Mouse (Mus musculus) embryonic facial prominence, embryonic 10.5 days (tissue): Measurements from ENCODE around the gene Acacb. TPM values are rescaled to one million over a fixed set of nuclear protein-coding genes. Genes with fewer than 3 reads are reported as not detected.

Experiments used
- DNase-seq: peaks from one replicate; pipeline ENCODE4 v3.0.0-alpha.2; 2017; ENCODE audit warnings: low spot score
- H3K27ac ChIP-seq: fragments of 300-500 bp; sonication (generic); replicated peaks from 2 replicates; pipeline ENCODE4 v1.5.1; 2016; ENCODE audit warnings: mild to moderate bottlenecking
- H3K27me3 ChIP-seq: fragments of 300-500 bp; sonication (generic); replicated peaks from 2 replicates; pipeline ENCODE4 v1.6.1; 2016; ENCODE audit warnings: low read depth, mild to moderate bottlenecking; ENCODE audit not compliant: poor library complexity, severe bottlenecking
- H3K36me3 ChIP-seq: fragments of 300-500 bp; sonication (generic); replicated peaks from 2 replicates; pipeline ENCODE4 v1.6.1; 2016; ENCODE audit warnings: mild to moderate bottlenecking, moderate library complexity
- H3K4me1 ChIP-seq: fragments of 300-500 bp; sonication (generic); 2 replicates; pipeline ENCODE4 v1.6.1; 2016
- H3K4me3 ChIP-seq: fragments of 300-500 bp; sonication (generic); 2 replicates; pipeline ENCODE4 v1.5.1; 2016; ENCODE audit warnings: mild to moderate bottlenecking, moderate library complexity
- H3K9me3 ChIP-seq: fragments of 300-500 bp; sonication (generic); 2 replicates; pipeline ENCODE4 v1.6.1; 2016; ENCODE audit warnings: mild to moderate bottlenecking
- WGBS: fragments of 180-500 bp; shearing (Covaris S2); methylation state at CpG from one replicate; pipeline ENCODE4 v1.1.7; 2016; 5-methylcytosine and 5-hydroxymethylcytosine counted together
- polyA plus RNA-seq: library from polyadenylated mRNA; unstranded; fragments of >200 nt; fragmentation: Nextera tagmentation; extraction: Ambion mirVana; gene quantifications from 2 replicates; pipeline ENCODE4 v1.2.1, GENCODE M21; 2016

Gene Acacb
- polyA plus RNA-seq = 3.2 and 4.4 TPM in 2 replicates

DNA sequence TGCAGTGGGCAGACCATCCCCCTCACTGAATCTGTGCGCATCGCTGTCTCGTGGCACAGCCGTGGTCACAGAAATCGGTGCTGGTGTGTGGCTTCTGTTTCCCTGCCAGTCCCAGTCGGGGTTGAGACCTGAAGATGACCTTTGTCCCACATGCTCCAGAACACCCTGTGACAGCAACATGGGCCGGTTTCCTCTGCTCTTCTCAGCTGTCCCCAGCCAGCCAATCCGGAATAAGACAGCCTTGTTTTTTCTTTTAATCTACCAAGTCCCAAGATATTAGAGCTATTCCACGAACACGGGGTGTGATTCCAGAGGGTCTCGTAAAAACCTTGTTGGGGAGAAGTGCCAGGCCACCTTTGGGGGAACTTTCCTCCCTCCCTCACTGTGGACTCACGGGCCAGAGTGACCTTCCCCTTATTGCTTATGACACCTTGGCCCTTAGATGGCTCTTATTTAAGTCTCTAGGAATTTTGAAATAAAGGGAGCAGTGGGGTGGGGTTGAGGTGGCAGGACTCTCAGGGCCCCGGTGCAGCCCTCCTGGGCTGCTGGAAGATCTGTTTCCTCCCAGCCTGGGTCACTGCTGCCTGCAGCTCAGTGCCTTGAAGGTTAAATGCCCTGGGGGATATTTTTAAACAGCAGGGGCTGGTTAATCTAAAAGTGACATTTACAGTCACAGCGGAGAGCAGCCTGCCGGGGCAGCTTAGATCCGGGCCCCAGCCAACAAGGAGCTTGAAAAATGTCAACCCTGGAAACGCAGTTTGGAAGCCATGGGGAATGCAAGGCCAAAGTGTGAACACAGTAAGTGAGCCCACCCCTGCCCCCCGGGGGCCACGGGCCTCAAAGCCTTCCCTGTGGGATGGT, at the start of gene Acacb:
TSS of gene Acacb (plus strand) at position 508 of the 861 bp plus-strand sequence.
- peak within 1 kb of the TSS; percentile 24; the same call in 1 of the 2 replicates for H3K27ac ChIP-seq

DNA sequence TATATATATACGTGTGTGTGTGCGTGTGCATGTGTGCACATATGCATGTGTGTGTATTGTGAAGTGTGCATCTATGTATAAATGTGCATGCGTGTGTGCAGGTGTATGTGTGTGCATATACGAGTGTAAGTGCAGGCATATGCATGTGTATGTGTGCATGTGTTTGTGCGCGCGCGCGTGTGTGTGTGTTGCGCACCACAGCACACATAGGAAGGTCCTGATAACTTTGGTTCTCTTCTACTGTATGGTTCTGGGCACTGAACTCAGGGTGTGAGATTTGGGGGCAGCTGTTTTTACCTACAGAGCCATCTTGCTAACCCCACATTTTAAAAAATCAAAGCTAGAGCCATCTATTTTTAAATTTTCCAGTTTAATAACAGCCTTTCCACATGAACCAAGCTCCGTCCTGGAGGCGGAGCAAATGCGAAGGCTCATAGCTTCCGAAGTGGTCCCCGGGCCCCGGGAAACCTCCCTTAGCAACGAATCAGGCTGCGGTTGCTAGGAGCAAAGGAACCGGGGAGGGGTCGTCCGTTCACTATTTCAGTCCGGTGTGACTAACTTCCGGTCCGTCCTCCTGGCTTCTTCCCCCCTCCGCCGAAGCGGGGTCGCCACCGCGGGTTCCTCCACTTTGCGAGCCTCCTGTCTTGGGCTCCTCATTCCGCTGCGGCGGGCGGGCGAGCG, 46.5 kb upstream of the Acacb start:
- WGBS = 9% methylated on average over 37 of the region's 37 CpGs
- peak; percentile 94 for DNase-seq
- Histone ChIP-seq H3K27ac (peak overlapping the region; percentile 90), H3K4me3 (peak overlapping the region; percentile 98), H3K27me3 (no peaks in the 10 kb centered on the region), H3K9me3 (no peaks in the 10 kb centered on the region), H3K4me1 (peaks cover 19% of the 10 kb centered on the region), H3K36me3 (peaks cover 28% of the 10 kb centered on the region)

More for the DNA sequence above, at the start of gene Acacb:
- Histone ChIP-seq H3K4me1 (peaks cover 36% of the 10 kb centered on the region), H3K9me3 (no peaks in the 10 kb centered on the region), H3K27me3 (no peaks in the 10 kb centered on the region), H3K36me3 (no peaks in the 10 kb centered on the region), H3K4me3 (0 out of 2 replicates have a peak within 1 kb of the TSS, but pooled peaks have one; percentile 18)
- DNase-seq = no peak
- WGBS = 44% methylated on average over 19 of the region's 19 CpGs

DNA sequence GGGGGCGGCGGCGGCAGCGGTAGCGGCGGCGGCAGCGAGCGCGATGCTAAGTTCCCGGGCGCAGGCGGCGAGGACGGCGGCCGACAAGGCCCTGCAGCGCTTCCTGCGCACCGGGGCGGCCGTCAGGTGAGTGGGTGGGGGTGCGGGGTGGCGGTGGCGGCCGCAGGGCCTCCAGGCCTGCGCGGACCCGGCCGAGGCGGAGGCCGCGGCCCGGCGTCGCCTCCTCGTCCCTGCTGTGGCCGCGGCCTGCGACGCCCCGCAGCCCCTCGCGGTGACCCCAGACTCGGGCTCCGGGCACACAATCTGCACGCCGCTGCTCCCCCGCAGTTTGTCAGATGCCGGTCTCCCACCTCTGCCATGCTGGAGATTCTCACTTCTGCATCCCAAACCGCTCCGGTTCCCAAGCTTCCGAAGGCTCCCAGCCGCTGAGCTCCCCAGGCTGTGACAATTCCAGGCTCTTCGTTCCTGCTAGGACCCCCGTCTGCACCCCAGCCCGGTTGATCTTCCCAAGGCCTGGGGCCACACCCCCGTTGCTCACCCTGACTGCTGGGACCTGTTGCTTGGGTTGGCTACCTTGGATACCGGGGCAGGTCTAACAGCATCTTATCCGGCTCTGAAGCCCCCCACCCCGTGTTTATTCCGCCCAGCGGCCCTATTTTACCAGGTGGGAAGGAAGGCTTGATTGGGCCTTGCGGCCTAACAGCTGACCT, 45.8 kb upstream of the Acacb start:
- DNase-seq = no peak
- H3K4me1 ChIP-seq = peaks cover 19% of the 10 kb centered on the region
- H3K4me3 ChIP-seq = peak overlapping the region; percentile 98
- WGBS = 3% methylated on average over 64 of the region's 64 CpGs
- no peaks in the 10 kb centered on the region for H3K27me3 ChIP-seq
- H3K27ac ChIP-seq = peak overlapping the region; percentile 90
- no peaks in the 10 kb centered on the region for H3K9me3 ChIP-seq
- H3K36me3 ChIP-seq = peaks cover 34% of the 10 kb centered on the region

DNA sequence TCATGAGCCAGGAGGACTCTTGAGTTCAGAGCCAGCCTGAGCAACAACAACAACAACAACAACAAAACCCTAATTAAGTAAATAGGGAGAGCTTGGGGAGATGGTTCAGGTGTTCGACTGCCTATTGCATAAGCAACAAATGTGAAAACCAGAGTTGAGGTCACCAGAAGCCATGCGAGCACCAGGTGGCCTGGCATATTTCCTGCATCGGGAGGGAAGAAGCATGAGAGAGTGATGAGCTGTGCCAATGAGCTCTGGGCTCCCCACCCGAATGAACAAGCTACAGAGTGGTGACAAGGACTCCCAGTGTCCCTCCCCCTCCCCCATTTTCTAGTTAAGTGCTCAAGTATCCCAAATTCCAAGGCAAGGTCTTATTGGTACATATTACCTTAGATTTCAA, 44.5 kb upstream of the Acacb start:
- no peak overlapping the region for H3K4me3 ChIP-seq
- WGBS = 88% methylated on average over 4 of the region's 4 CpGs
- DNase-seq = no peak
- H3K9me3 ChIP-seq = no peaks in the 10 kb centered on the region
- H3K36me3 ChIP-seq = peaks cover 48% of the 10 kb centered on the region
- no peak overlapping the region for H3K27ac ChIP-seq
- peaks cover 19% of the 10 kb centered on the region for H3K4me1 ChIP-seq
- no peaks in the 10 kb centered on the region for H3K27me3 ChIP-seq

DNA sequence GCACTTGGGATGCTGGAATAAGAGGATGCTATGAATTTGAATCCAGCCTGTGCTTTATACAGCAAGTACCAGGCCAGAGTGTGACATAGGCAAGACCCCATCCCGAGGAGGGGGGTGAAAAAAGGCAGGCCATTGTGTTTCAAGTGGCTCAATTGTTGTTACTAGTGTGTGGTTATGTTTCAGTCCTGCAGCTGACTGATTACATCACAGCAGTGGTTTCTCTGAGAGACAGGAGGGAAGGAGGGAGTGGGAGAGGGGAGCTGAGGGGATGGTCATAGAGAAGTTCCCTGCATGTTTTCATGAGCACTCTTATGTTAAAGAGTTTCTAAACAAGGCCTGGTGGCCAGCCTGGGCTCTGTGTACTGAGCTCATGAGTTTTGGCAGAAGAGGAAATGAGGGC, 43.5 kb upstream of the Acacb start:
- Histone ChIP-seq H3K27me3 (no peaks in the 10 kb centered on the region), H3K4me1 (peaks cover 19% of the 10 kb centered on the region), H3K36me3 (peaks cover 57% of the 10 kb centered on the region), H3K4me3 (no peak overlapping the region), H3K27ac (no peak overlapping the region), H3K9me3 (no peaks in the 10 kb centered on the region)
- no peak for DNase-seq
- WGBS = 79% methylated on average over 1 of the region's 1 CpGs

DNA sequence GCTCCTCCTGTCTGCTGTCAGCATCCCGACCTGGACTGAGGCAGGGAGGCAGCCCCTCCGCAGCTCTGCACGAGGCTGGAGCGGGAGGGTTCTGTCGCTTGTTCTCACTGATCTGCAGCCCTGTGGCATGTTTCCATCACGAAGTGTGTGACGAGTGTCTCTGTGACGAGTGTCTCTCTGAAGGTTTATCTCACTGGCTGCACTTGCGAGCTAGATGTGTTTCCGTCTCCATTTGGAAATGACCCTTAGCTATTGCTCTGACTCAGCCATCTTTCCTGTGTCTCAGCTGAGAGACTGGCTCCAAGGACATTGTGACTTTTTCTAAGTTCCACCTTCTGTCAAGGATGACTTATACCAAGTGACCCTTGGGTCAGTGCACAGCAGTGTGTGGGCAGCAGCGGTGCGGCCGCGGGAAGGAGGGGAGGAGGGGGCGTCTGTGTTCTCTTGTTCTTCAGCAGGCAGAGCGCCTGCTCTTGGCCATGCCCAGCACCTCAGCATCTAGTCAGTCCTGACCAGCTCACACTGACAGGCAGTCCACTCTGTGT, 39.9 kb upstream of the Acacb start:
- no peak overlapping the region for H3K27ac ChIP-seq
- no peaks in the 10 kb centered on the region for H3K9me3 ChIP-seq
- no peaks in the 10 kb centered on the region for H3K27me3 ChIP-seq
- H3K4me3 ChIP-seq = no peak overlapping the region
- peaks cover 94% of the 10 kb centered on the region for H3K36me3 ChIP-seq
- WGBS = 85% methylated on average over 16 of the region's 16 CpGs
- H3K4me1 ChIP-seq = no peaks in the 10 kb centered on the region; the same call in 1 of the 2 replicates
- no peak for DNase-seq

DNA sequence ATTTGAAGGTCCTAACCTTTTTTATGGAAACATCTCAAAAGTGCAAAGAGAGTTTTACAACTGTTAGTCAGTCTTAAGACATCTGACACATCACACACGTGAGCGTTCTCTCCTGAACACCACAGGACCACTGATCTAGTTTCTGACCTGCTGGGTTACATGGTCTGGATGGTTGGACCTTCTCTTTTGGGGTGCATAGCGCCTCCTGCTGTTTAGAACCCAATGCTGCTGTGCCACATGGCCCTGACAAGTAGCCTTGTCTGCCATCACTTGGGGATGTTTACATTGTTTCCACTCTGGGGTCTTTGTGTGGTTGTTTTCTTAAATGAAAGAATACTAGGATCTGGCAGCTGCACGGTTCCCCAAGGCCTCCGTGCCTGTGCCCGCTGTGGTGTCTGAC, 33.0 kb upstream of the Acacb start:
- Histone ChIP-seq H3K9me3 (no peaks in the 10 kb centered on the region), H3K36me3 (peaks cover 100% of the 10 kb centered on the region), H3K4me1 (no peaks in the 10 kb centered on the region), H3K4me3 (no peak overlapping the region), H3K27me3 (no peaks in the 10 kb centered on the region), H3K27ac (no peak overlapping the region)
- WGBS = 84% methylated on average over 6 of the region's 6 CpGs
- DNase-seq = no peak

DNA sequence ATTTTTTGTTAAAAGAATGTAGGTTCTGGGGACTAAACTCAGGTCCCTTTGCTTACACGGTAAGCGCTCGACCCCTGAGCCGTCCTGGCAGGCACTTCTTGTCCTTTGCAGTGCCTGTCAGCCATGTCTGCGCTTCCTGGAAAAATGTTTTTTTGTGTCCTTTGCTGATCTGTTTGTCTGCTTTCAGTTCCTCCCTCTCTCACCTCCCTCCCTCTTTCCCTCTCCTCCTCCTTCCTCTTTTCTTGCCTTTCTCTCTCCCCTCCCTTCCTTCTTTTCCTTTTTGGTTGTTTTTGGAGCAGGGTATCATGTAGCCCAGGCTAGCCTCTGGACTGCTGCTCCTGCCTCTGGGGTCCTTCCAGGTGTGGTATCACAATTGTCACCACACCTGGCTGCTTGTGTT, 31.3 kb upstream of the Acacb start:
- peaks cover 100% of the 10 kb centered on the region for H3K36me3 ChIP-seq
- WGBS = 88% methylated on average over 5 of the region's 5 CpGs
- no peak for DNase-seq

DNA sequence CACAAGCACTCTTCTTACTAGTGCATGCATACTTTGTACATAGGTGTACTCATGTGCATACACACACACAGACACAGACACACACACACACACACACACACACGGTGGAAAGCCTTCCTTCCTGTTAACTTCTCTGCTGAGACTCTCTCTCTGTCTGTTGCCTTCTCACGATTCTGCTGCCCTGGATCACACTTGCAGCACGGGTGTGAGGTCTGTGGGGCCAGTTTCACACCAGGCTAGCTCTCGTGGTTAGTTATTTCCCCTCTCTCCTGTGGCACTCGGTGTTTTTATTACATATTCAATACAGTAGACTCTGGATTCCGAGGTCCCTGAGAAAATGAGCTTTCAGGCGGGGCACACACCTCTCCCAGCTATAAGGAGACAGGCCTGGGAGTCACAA, 29.7 kb upstream of the Acacb start:
- WGBS = 87% methylated on average over 7 of the region's 7 CpGs
- H3K27ac ChIP-seq = no peak overlapping the region
- DNase-seq = no peak
- no peak overlapping the region for H3K4me3 ChIP-seq
- no peaks in the 10 kb centered on the region for H3K9me3 ChIP-seq
- no peaks in the 10 kb centered on the region for H3K27me3 ChIP-seq
- H3K4me1 ChIP-seq = 0 out of 2 replicates have a peak, but pooled peaks cover 2% of the 10 kb centered on the region
- peaks cover 100% of the 10 kb centered on the region for H3K36me3 ChIP-seq

More for the DNA sequence above, 31.3 kb upstream of the Acacb start:
- Histone ChIP-seq H3K4me3 (no peak overlapping the region), H3K27me3 (no peaks in the 10 kb centered on the region), H3K9me3 (no peaks in the 10 kb centered on the region), H3K4me1 (no peaks in the 10 kb centered on the region), H3K27ac (no peak overlapping the region)

DNA sequence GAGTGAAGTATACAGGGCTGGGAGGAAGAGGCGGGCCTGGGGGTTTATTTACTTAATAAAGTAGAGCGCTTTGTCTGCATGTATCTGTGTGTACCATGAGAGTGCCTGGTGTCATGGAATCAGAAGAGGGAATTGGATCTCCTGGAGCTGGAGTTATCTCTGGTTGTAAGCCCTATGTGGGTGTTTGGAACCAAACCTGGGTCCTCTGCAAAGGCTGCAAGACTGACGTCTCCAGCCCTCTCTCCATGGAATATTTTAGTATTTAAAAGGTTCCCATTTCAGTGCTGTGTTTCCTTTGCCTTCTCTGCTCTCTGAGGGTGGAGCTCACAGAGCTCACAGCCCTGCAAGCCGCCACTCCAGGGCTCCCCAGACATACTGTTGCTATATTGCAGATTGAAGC, 26.5 kb upstream of the Acacb start:
- 83% methylated on average over 4 of the region's 4 CpGs for WGBS
- Histone ChIP-seq H3K4me3 (no peak overlapping the region), H3K27ac (no peak overlapping the region), H3K4me1 (0 out of 2 replicates have a peak, but pooled peaks cover 2% of the 10 kb centered on the region), H3K9me3 (no peaks in the 10 kb centered on the region), H3K36me3 (peaks cover 100% of the 10 kb centered on the region), H3K27me3 (no peaks in the 10 kb centered on the region)
- no peak for DNase-seq

DNA sequence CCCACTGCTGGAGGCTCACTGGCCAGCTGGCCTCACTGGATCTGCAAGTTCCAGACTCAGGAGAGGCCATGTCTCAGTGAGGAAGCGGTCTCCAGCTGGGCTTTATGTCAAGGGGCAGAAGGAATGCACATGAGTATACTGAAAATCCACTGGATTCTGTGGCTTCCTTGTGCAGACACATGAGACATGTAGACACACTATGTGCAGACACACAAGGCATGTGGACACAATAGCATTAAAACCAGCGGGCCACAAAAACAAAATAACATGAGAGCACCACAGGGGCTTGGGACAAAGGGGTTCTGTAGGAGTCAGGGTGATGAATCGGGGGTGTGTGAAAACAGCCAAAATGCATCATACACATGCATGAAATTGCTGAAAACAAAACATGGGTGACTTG, 20.3 kb upstream of the Acacb start:
- Histone ChIP-seq H3K4me3 (no peak overlapping the region), H3K36me3 (peaks cover 52% of the 10 kb centered on the region), H3K9me3 (no peaks in the 10 kb centered on the region), H3K27me3 (no peaks in the 10 kb centered on the region), H3K4me1 (peaks cover 25% of the 10 kb centered on the region), H3K27ac (no peak overlapping the region)
- 88% methylated on average over 3 of the region's 3 CpGs for WGBS
- no peak for DNase-seq
